Mouse (Mus musculus) heart, embryonic 10.5 days (tissue): ENCODE data around the gene Adgrl2. TPM values are rescaled to one million over a fixed set of nuclear protein-coding genes. Genes with fewer than 3 reads are reported as not detected.

Experiments used
- DNase-seq: peaks from one replicate; pipeline ENCODE4 v3.0.0-alpha.2; 2017; ENCODE audit warnings: low spot score
- H3K27ac ChIP-seq: fragments of 300-500 bp; sonication (generic); 2 replicates; pipeline ENCODE4 v1.5.1; 2016; ENCODE audit warnings: mild to moderate bottlenecking
- H3K27me3 ChIP-seq: fragments of 300-500 bp; sonication (generic); 2 replicates; pipeline ENCODE4 v1.6.1; 2016; ENCODE audit warnings: mild to moderate bottlenecking; ENCODE audit not compliant: poor library complexity, insufficient read depth, severe bottlenecking
- H3K36me3 ChIP-seq: fragments of 300-500 bp; sonication (generic); 2 replicates; pipeline ENCODE4 v1.6.1; 2016; ENCODE audit warnings: mild to moderate bottlenecking, moderate library complexity
- H3K4me1 ChIP-seq: fragments of 300-500 bp; sonication (generic); 2 replicates; pipeline ENCODE4 v1.6.1; 2016; ENCODE audit warnings: mild to moderate bottlenecking
- H3K4me3 ChIP-seq: fragments of 300-500 bp; sonication (generic); 2 replicates; pipeline ENCODE4 v1.5.1; 2016; ENCODE audit warnings: mild to moderate bottlenecking, moderate library complexity
- H3K9me3 ChIP-seq: fragments of 300-500 bp; sonication (generic); 2 replicates; pipeline ENCODE4 v1.6.1; 2016; ENCODE audit warnings: mild to moderate bottlenecking, moderate library complexity
- WGBS: fragments of 180-500 bp; shearing (Covaris S2); methylation state at CpG from one replicate; pipeline ENCODE4 v1.1.7; 2016; 5-methylcytosine and 5-hydroxymethylcytosine counted together
- polyA plus RNA-seq: library from polyadenylated mRNA; unstranded; fragments of >200 nt; fragmentation: Nextera tagmentation; extraction: Ambion mirVana; gene quantifications from 2 replicates; pipeline ENCODE4 v1.2.1, GENCODE M21; 2016

Adgrl2 gene
- polyA plus RNA-seq, 1 experiment from 2014 or later = 45.0 TPM

DNA sequence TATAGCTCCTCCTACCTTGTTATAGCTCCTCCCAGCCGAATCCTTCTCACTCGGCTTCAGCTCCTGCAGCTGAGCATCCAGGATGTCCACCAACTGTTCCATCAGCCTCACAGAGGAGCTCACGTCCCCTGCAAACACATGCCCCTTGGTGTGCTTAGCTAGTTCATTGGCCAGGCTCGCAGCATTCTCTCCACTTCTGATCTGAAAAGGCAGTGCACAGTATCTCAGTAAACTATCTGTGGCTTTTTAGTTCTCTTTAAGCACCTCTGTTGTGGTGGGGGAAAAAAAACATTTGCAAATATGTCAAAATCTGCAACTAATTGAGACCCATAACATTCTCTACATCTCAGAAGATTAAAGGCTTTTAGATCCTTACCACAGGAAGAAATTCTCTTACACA, 139.5 kb downstream of the Adgrl2 start:
- no peak for DNase-seq
- Histone ChIP-seq H3K4me3 (no peak overlapping the region), H3K27ac (no peak overlapping the region), H3K27me3 (no peaks in the 10 kb centered on the region), H3K4me1 (peaks cover 9% of the 10 kb centered on the region), H3K36me3 (peaks cover 61% of the 10 kb centered on the region), H3K9me3 (no peaks in the 10 kb centered on the region)
- 92% methylated on average over 4 of the region's 4 CpGs for WGBS

DNA sequence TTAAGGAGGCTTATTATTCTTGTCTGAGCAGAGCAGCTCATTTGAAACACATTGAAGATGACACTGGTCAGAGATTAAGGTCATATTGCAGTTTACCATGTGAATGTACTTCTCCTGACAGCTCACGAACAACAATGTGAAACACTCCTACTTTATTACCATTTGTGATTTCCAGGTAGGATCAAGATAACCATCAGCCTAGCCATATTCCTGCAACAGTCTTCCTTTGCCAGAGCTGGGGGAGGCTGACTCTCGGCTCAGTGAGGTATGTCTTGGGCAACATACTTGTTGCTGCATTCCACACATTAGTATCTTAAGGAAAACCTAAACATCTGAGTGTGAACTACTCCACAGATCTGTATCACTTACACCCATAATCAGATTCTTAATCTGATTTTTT, 142.0 kb downstream of the Adgrl2 start:
- 79% methylated on average over 2 of the region's 2 CpGs for WGBS
- no peak for DNase-seq
- Histone ChIP-seq H3K4me1 (peaks cover 5% of the 10 kb centered on the region), H3K36me3 (peaks cover 67% of the 10 kb centered on the region), H3K4me3 (no peak overlapping the region), H3K27ac (no peak overlapping the region), H3K9me3 (no peaks in the 10 kb centered on the region), H3K27me3 (no peaks in the 10 kb centered on the region)

DNA sequence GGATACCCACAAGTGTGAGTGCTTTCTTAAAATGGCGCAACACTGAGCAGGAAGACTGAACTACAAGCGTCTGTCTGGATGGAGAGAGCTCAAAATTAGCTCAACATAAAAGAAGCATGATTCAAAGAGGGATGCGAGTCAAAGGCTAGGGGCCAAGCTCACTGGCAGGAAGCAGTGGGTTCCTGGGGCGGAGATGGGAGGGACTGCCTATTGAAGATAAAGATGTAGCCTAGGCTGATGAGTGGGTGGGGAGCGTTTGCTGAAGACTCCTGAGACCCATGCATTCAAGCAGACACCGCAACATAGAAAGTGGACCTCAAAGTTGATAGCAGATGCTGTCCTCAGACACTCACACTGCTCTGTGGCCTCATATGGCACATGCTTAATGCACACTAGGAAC, 146.2 kb downstream of the Adgrl2 start:
- 68% methylated on average over 6 of the region's 6 CpGs for WGBS
- no peak overlapping the region for H3K27ac ChIP-seq
- H3K27me3 ChIP-seq = no peaks in the 10 kb centered on the region
- H3K4me3 ChIP-seq = no peak overlapping the region
- peaks cover 10% of the 10 kb centered on the region for H3K4me1 ChIP-seq
- no peaks in the 10 kb centered on the region for H3K9me3 ChIP-seq
- peaks cover 38% of the 10 kb centered on the region for H3K36me3 ChIP-seq
- no peak for DNase-seq

DNA sequence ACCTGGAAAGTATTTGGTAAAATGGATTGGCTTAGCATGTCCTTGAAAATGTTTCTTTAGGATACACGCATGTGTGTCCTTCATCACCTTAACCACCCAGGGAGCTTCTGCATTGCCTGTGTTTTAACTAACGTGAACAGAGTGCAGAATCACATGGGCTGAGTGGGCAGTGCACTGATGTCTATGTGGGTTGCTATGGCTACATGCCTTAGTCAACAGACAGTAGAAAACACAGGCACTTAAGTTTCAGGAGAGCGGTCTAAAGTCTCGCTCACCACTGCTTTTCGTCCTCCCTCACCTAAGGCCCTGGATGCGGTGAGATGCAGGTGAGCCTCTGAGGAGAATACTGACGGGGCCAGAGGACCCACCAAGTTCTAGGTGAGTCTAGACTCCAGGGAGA, 147.8 kb downstream of the Adgrl2 start:
- Histone ChIP-seq H3K4me3 (no peak overlapping the region), H3K27ac (no peak overlapping the region), H3K27me3 (no peaks in the 10 kb centered on the region), H3K4me1 (peaks cover 10% of the 10 kb centered on the region), H3K9me3 (no peaks in the 10 kb centered on the region), H3K36me3 (peaks cover 34% of the 10 kb centered on the region)
- no peak for DNase-seq
- 57% methylated on average over 7 of the region's 7 CpGs for WGBS

DNA sequence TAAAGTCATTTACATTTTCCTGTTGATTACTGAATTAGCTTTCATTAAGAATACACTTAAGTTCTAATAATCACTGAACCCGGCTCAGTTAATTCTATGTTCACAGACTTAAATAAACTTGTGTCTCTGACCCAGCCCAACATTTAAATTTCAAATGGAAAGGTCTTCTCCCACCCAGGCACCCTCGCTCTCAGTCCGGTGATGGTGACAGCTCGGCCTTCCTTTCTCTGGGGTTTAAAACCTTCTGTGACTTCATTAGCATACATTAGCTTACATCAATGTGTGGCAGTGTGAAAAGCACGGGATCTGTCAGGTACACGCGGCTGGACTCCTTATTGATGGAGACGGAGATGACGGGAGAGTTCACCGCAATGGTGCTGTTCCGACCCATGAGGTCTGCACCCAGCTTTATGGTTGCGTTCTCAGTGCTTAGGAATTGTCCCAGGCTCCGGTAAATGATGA, 151.5 kb downstream of the Adgrl2 start:
- H3K36me3 ChIP-seq = peaks cover 45% of the 10 kb centered on the region
- peaks cover 6% of the 10 kb centered on the region; the same call in 1 of the 2 replicates for H3K4me1 ChIP-seq
- H3K27me3 ChIP-seq = no peaks in the 10 kb centered on the region
- no peak overlapping the region for H3K27ac ChIP-seq
- H3K9me3 ChIP-seq = no peaks in the 10 kb centered on the region
- H3K4me3 ChIP-seq = no peak overlapping the region
- DNase-seq = no peak
- WGBS = 92% methylated on average over 13 of the region's 13 CpGs

DNA sequence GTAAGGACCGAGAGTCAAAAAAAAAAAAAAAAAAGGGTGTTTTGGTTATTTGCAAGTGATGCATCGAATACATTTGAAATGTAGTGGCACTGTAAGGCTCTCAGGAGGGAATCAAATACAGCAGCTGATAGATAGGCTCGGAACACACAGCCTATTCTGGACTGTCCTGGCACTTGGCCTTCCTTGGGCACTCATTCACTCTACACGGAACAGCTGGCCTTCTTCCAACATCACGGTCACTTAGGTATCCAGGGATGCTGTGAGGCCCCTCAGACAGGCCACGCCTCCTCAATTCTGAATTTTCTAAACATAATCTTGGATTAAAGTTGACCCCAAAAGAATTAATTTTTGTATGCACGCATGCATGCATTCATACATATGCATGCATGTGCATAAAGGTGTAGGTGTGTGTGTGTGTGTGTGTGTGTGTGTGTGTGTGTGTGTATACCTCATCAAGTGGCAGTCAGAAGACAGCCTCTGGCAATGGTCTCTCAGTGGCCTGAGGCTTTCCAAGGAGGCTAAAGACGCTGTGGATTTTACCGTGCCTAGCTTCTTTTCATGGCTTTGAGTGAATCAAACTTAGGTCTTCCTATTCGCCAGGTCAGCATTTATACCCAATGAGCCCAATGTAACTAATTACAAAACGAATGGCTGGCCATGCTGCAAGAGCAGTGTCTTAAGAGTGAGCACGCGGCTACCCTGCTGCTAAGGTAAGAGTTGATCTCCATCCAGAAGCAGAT, 152.1 kb downstream of the Adgrl2 start:
- no peaks in the 10 kb centered on the region for H3K9me3 ChIP-seq
- H3K27me3 ChIP-seq = no peaks in the 10 kb centered on the region
- 90% methylated on average over 13 of the region's 13 CpGs for WGBS
- no peak overlapping the region for H3K4me3 ChIP-seq
- peaks cover 51% of the 10 kb centered on the region for H3K36me3 ChIP-seq
- no peak overlapping the region for H3K27ac ChIP-seq
- peaks cover 6% of the 10 kb centered on the region; the same call in 1 of the 2 replicates for H3K4me1 ChIP-seq
- DNase-seq = no peak

DNA sequence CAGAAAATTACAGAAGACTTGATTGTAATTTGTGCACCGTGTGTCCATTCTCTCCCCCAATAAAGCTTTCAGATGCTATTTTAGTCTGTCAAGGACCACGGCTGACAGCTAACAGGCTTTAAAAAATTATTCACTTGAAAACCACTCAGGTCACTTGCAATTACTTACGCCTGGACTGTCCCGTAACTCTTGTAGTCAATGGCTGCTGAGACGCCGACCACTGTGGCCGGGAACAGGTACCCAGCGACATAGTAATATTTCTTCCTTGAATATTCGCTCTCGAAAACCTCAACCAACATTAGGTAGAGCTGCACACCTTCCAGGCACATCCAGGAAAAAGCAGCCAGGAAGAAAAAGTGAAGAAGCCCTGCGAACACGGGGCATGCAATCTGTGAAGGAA, 155.2 kb downstream of the Adgrl2 start:
- Histone ChIP-seq H3K27ac (no peak overlapping the region), H3K4me3 (no peak overlapping the region), H3K27me3 (no peaks in the 10 kb centered on the region), H3K9me3 (no peaks in the 10 kb centered on the region), H3K4me1 (peaks cover 5% of the 10 kb centered on the region; the same call in 1 of the 2 replicates), H3K36me3 (peaks cover 60% of the 10 kb centered on the region)
- no peak for DNase-seq
- WGBS = 88% methylated on average over 12 of the region's 12 CpGs

DNA sequence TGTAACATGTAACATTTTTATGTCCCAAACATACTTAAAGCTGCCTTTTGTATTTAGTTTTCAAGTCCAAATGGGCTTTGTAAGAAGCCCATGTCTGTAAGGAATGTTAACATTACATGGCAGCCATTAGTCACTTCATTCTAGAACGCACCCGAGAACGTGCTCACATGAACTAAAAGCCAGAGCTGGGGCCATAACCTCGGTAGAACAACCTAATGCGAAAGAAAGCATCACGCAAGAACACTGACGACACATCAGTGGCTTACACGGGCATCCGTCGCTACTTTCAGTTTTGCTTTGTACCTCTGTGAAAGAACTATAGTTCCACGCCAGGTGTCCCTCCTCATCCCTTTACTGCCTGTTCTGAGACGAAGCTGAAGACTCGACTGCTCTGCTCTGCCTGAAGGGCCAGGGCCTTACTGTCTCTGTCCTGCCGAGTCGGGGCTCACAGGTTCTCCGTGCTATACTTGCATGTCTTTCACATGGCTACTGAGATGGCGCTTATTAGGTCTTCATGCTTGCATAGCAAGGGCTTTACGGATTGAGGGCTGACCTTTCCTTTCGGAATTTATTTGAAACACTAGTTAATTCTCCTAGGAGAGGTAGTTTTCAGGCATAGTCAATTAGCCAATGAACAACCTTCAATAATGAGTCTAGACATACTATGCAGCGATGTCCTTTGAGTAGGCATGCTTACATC, 157.1 kb downstream of the Adgrl2 start:
- Histone ChIP-seq H3K27ac (no peak overlapping the region), H3K4me1 (peaks cover 5% of the 10 kb centered on the region; the same call in 1 of the 2 replicates), H3K36me3 (peaks cover 58% of the 10 kb centered on the region), H3K4me3 (no peak overlapping the region), H3K27me3 (no peaks in the 10 kb centered on the region), H3K9me3 (no peaks in the 10 kb centered on the region)
- no peak for DNase-seq
- 93% methylated on average over 20 of the region's 20 CpGs for WGBS

DNA sequence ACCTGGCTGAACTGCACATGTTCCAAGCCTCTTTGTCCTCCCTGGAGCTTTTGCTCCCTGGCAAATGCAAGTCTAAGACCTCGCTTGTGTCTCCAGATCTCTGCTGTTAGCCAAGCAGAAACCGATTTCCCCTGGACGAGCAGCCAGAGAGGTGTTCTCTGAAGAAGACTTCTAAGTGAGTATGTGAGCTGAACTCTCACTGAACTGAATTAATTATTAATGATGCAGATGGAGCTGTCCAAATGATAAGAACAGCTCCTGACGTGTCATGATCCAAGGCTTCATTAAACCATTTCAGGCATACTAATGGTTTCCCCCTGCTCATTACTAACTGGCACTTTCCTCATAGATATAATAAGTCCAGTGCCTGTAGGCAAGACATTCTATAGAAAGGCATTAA, 158.4 kb downstream of the Adgrl2 start:
- DNase-seq = no peak
- WGBS = 70% methylated on average over 4 of the region's 4 CpGs
- Histone ChIP-seq H3K4me3 (no peak overlapping the region), H3K9me3 (no peaks in the 10 kb centered on the region), H3K36me3 (peaks cover 52% of the 10 kb centered on the region), H3K4me1 (peaks cover 5% of the 10 kb centered on the region; the same call in 1 of the 2 replicates), H3K27me3 (no peaks in the 10 kb centered on the region), H3K27ac (no peak overlapping the region)

DNA sequence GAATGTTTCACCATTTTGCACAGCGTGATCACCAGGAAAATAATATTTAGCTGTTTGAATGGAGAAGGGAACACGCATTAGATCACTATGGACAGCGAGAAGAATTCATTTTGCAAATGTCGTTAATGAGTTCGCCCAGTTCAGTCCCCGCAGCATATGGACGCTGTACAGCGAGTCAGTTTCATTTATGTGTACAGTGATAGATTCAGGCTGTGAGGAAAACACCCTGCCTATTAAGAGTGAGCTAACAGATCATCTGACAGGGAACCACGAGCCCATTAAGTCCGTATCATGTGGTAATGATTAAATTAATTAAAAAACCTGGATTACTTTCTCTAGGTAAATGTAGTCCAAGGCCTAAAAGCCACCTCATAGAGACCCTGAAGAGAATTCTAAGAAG, 161.8 kb downstream of the Adgrl2 start:
- H3K27me3 ChIP-seq = no peaks in the 10 kb centered on the region
- peaks cover 49% of the 10 kb centered on the region for H3K36me3 ChIP-seq
- no peak for DNase-seq
- 93% methylated on average over 10 of the region's 10 CpGs for WGBS
- peaks cover 5% of the 10 kb centered on the region; the same call in 1 of the 2 replicates for H3K4me1 ChIP-seq
- no peak overlapping the region for H3K4me3 ChIP-seq
- H3K9me3 ChIP-seq = no peaks in the 10 kb centered on the region
- H3K27ac ChIP-seq = no peak overlapping the region

DNA sequence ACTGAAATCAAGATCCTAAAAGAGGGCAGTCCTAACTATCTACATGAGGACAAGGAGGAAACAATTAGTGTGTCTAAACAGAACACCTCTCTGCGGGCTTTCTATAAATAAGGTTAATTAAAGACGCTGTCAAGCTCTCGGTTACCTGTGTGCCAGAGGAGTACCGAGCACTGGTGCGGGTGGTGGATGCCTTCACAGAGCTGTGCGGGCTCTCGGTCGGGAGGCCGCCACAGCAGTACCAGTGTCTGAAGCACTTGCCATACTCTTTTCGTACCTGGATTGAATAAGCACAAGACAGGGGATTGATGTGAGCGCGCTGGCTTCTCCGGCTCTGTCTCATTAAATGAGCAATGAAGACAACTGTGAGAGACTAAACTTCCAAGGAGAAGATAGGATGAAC, 166.8 kb downstream of the Adgrl2 start:
- WGBS = 93% methylated on average over 13 of the region's 13 CpGs
- H3K4me1 ChIP-seq = no peaks in the 10 kb centered on the region
- no peak for DNase-seq
- no peaks in the 10 kb centered on the region for H3K9me3 ChIP-seq
- H3K27me3 ChIP-seq = no peaks in the 10 kb centered on the region
- H3K4me3 ChIP-seq = no peak overlapping the region
- no peak overlapping the region for H3K27ac ChIP-seq
- H3K36me3 ChIP-seq = peaks cover 79% of the 10 kb centered on the region

DNA sequence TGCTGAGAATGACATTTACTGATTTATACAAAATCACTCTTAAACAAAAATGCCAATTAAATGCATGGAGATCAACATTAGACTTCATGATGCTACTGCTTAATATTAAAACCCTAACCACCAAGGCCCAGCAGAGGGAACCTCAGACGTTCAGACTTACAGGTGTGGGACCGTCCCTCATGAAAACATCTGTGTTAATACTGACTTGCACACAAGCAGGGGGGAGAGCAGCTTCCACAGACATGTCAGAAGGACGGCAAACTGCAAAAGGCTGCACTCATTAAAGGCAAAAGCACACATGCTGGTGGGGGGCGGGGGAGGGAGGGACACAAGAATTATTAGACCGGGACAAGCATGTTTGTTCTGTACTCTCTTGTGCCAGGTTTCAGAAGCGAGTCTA, 168.7 kb downstream of the Adgrl2 start:
- peaks cover 91% of the 10 kb centered on the region for H3K36me3 ChIP-seq
- WGBS = 88% methylated on average over 6 of the region's 6 CpGs

DNA sequence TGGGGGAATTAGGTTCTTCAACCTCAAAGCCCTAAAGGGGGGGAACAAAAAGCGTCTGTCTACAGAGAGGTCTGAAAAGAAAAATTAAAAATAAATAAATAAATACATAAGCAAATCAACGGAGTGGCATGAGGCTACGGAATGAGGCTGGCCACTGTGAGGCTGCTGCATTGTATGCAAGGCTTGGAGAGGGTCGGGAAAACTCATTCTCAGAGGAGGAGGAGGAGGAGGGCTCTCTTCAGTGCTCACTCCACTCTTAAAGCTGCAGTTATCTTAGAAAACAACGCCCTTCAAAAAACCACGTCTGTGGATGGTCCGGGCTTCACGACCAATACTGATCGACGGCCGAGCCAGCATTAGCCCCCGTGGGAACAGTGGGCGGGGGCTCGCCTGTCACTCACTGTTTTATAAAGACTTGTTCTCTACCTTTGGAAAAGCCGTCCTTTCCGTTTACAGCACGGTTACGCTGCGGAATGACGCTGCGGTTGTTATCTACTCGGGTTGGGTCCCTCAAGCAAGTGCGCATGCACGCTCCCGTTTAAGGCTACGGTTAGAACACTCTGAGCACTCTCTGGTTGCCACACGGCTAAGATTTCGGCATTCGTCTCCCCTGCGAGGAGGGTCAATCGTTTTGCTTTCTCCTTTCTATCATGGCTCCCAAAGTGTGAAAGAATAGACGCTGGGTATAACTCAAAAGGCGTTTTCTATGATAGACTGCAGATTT, 170.9 kb downstream of the Adgrl2 start:
- H3K27ac ChIP-seq = no peak overlapping the region
- H3K4me1 ChIP-seq = no peaks in the 10 kb centered on the region
- H3K27me3 ChIP-seq = no peaks in the 10 kb centered on the region
- H3K4me3 ChIP-seq = no peak overlapping the region
- H3K36me3 ChIP-seq = peaks cover 86% of the 10 kb centered on the region
- DNase-seq = no peak
- no peaks in the 10 kb centered on the region for H3K9me3 ChIP-seq
- WGBS = 88% methylated on average over 33 of the region's 33 CpGs

More for the DNA sequence above, 168.7 kb downstream of the Adgrl2 start:
- Histone ChIP-seq H3K27ac (no peak overlapping the region), H3K9me3 (no peaks in the 10 kb centered on the region), H3K27me3 (no peaks in the 10 kb centered on the region), H3K4me1 (no peaks in the 10 kb centered on the region), H3K4me3 (no peak overlapping the region)
- no peak for DNase-seq
